Mouse (Mus musculus): ENCODE results near the gene Ptger1. TPM values are rescaled to one million over a fixed set of nuclear protein-coding genes. Genes with fewer than 3 reads are reported as not detected.

Ptger1 gene
- total and polyA plus RNA-seq, 3 experiments, result 0.38 to 1.8 TPM; not detected in 1

DNA sequence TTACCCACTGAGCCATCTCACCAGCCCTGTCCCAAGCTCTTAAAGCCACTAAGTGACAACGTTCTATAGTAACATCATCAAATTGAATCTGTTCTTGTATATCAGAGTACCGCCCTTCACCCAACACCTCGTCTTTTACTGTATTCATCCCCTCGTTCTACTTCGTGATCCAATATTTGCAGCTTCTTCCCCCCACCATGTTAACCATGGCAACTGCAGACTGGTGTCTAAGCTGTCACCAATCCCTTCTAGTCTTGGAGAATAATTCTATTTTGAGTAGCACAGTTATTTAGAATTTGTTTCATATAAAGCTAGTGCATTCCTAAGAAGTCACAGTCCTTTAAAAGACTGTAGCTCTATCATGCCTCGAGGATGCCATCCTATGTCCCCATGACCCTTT lies 22.8 kb downstream of the Ptger1 start:
- Histone ChIP-seq H3K27me3 (ENCODE audit: insufficient read depth, low read length) (no peaks in the 10 kb centered on the region), H3K4me1 (ENCODE audit: insufficient read depth, low read depth, low read length) (peaks cover 32% of the 10 kb centered on the region), H3K4me3 (ENCODE audit: low read depth, low read length) (no peak overlapping the region), H3K9me3 (replicated peaks) (no peaks in the 10 kb centered on the region), H3K36me3 (replicated peaks) (peaks cover 94% of the 10 kb centered on the region)
- ATAC-seq (ENCODE audit: extremely low read depth, insufficient number of reproducible peaks, low FRiP score, poor library complexity, severe bottlenecking), result no peak
- no peak for TF ChIP-seq TAL1 (conservative IDR thresholded peaks at IDR 0.05; ENCODE audit: low read depth, low read length)
- TF ChIP-seq GATA2 (IDR thresholded peaks at IDR 0.05; ENCODE audit: borderline replicate concordance, low read depth, low read length), result no peak
- TF ChIP-seq CTCF (IDR thresholded peaks at IDR 0.05; ENCODE audit: low read depth, low read length), result no peak
- TF ChIP-seq POLR2AphosphoS5 (IDR thresholded peaks at IDR 0.05; ENCODE audit: insufficient replicate concordance, low read depth, low read length), result no peak
- no peak for TF ChIP-seq GATA1 (IDR thresholded peaks at IDR 0.05; ENCODE audit: borderline replicate concordance, low read length)
- no peak for DNase-seq (ENCODE audit: low spot score)

DNA sequence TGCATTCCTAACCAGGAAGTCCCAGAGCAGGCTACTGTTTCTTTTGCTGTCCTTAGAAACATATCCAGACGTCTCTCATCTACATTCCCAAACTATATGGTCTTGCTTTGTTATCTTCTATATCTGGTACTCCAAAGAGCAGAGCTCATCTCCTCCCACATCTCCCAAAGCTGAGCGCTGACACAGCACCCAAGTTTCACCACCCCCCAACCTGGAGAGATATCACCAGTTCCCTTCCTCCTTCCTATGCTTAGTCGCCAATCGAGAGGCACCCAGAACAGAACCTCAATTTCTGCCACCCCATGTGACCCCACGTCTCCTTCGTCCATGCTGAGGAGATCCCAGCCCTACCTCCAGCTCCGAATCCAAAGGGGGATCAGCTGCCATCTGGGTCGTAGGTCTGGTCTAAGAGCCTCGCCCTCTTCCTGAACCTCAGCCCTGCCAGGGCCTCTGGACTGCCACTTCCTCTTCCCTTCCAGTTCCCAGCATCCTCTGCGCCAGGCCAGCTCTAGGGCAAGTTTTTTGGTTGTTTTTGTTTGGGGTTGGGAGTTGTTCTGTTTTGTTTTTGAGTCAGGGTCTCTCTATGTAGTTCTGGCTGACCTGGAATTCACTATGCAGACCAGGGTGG lies 27.2 kb downstream of the Ptger1 start:
- H3K4me3 ChIP-seq (ENCODE audit: low read depth, low read length), result peak overlapping the region; percentile 67
- H3K27me3 ChIP-seq (ENCODE audit: insufficient read depth, low read length), result no peaks in the 10 kb centered on the region
- peaks cover 67% of the 10 kb centered on the region for H3K4me1 ChIP-seq (ENCODE audit: insufficient read depth, low read depth, low read length)
- peaks cover 89% of the 10 kb centered on the region for H3K36me3 ChIP-seq (replicated peaks)
- TF ChIP-seq GATA1 (IDR thresholded peaks at IDR 0.05; ENCODE audit: borderline replicate concordance, low read length) (no peak), POLR2AphosphoS5 (IDR thresholded peaks at IDR 0.05; ENCODE audit: insufficient replicate concordance, low read depth, low read length) (no peak), TAL1 (conservative IDR thresholded peaks at IDR 0.05; ENCODE audit: low read depth, low read length) (no peak), CTCF (IDR thresholded peaks at IDR 0.05; ENCODE audit: low read depth, low read length) (no peak), GATA2 (IDR thresholded peaks at IDR 0.05; ENCODE audit: borderline replicate concordance, low read depth, low read length) (no peak)
- ATAC-seq (ENCODE audit: extremely low read depth, insufficient number of reproducible peaks, low FRiP score, poor library complexity, severe bottlenecking) (no peak; the same call in 1 of the 2 replicates), DNase-seq (ENCODE audit: low spot score) (peak; percentile 80)
- no peaks in the 10 kb centered on the region for H3K9me3 ChIP-seq (replicated peaks)

DNA sequence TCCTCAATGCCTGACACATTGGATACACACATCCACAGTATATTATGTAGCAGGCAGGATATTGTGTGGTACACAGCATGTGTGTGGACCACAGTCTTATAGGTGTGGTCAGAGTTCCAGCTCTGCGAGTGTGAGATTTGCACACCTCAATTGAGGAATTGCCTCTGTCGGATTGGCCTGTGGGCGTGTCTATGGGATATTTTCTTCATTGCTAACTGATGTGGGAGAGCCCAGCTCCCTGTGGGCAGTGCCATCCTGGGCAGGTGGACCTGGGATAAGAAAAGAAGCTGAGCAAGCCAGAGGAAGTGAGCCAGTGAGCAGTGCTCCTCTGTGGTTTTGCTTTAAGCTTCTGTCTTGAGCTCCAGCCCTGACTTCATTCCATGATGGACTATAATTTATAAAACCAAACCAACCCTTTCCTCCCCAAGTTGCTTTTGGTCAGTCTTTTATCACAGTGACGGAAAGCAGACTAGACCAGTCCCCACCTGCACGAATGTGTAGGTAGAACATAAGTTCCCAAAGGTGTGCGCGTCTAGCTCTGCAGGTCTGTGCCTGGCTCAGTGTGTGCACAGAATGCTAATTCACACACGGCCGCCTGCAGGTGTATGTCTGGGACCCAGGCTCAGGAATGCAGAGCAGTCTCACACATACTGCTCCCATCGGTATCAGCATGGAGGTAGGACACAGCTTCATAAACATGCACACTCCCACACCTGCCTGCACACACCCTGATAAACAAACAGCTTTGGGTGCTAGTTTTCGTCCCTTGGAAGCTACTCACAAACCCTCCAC lies 28.1 kb downstream of the Ptger1 start:
- no peak for TF ChIP-seq POLR2AphosphoS5 (IDR thresholded peaks at IDR 0.05; ENCODE audit: insufficient replicate concordance, low read depth, low read length)
- no peak for TF ChIP-seq CTCF (IDR thresholded peaks at IDR 0.05; ENCODE audit: low read depth, low read length)
- TF ChIP-seq TAL1 (conservative IDR thresholded peaks at IDR 0.05; ENCODE audit: low read depth, low read length), result no peak
- TF ChIP-seq GATA2 (IDR thresholded peaks at IDR 0.05; ENCODE audit: borderline replicate concordance, low read depth, low read length), result no peak
- no peak for TF ChIP-seq GATA1 (IDR thresholded peaks at IDR 0.05; ENCODE audit: borderline replicate concordance, low read length)

DNA sequence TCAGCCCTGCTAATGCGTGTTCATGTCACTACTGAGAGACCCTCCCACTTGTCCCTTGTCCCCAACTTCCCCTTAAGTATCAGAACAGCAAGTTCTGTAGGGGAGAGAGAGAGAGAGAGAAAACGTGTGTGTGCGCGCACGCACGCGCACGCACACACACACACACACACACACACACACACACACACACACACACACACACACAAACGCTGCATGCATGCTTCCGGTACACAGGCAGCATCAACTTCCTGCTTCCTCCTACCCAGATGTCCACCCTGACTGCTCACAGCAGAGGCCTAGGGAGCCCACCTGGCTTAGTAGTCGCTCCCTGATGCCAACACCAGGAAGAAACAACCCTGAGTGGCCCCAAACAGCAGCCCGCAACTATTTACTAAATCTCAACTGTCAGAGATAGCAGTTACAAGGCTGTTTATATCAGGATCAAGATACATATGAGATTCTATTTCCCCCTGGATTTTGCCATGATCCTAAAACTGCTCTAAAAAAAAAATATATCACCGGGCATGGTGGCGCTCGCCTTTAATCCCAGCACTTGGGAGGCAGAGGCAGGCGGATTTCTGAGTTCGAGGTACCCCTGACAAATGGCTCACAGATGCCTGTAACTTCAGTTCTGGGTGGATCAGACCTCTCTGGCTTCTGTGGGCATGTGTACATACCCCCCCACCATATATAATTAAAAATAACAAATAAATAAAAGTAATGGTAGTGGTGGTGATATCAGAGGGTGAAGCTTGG lies 29.1 kb downstream of the Ptger1 start:
- Histone ChIP-seq H3K9me3 (replicated peaks) (no peaks in the 10 kb centered on the region), H3K36me3 (replicated peaks) (peaks cover 73% of the 10 kb centered on the region), H3K27me3 (ENCODE audit: insufficient read depth, low read length) (no peaks in the 10 kb centered on the region), H3K4me1 (ENCODE audit: insufficient read depth, low read depth, low read length) (peaks cover 79% of the 10 kb centered on the region), H3K4me3 (ENCODE audit: low read depth, low read length) (peak overlapping the region; percentile 48; the same call in 1 of the 2 replicates)
- TF ChIP-seq TAL1 (conservative IDR thresholded peaks at IDR 0.05; ENCODE audit: low read depth, low read length) (no peak), CTCF (IDR thresholded peaks at IDR 0.05; ENCODE audit: low read depth, low read length) (no peak), GATA2 (IDR thresholded peaks at IDR 0.05; ENCODE audit: borderline replicate concordance, low read depth, low read length) (no peak), GATA1 (IDR thresholded peaks at IDR 0.05; ENCODE audit: borderline replicate concordance, low read length) (no peak), POLR2AphosphoS5 (IDR thresholded peaks at IDR 0.05; ENCODE audit: insufficient replicate concordance, low read depth, low read length) (no peak)
- DNase-seq (ENCODE audit: low spot score) (peak; percentile 52), ATAC-seq (ENCODE audit: extremely low read depth, insufficient number of reproducible peaks, low FRiP score, poor library complexity, severe bottlenecking) (no peak)

More for the DNA sequence above, 28.1 kb downstream of the Ptger1 start:
- H3K36me3 ChIP-seq (replicated peaks), result peaks cover 83% of the 10 kb centered on the region
- no peak for ATAC-seq (ENCODE audit: extremely low read depth, insufficient number of reproducible peaks, low FRiP score, poor library complexity, severe bottlenecking)
- H3K9me3 ChIP-seq (replicated peaks), result no peaks in the 10 kb centered on the region
- peak overlapping the region; percentile 48; the same call in 1 of the 2 replicates for H3K4me3 ChIP-seq (ENCODE audit: low read depth, low read length)
- no peaks in the 10 kb centered on the region for H3K27me3 ChIP-seq (ENCODE audit: insufficient read depth, low read length)
- DNase-seq (ENCODE audit: low spot score), result no peak
- H3K4me1 ChIP-seq (ENCODE audit: insufficient read depth, low read depth, low read length), result peaks cover 71% of the 10 kb centered on the region

DNA sequence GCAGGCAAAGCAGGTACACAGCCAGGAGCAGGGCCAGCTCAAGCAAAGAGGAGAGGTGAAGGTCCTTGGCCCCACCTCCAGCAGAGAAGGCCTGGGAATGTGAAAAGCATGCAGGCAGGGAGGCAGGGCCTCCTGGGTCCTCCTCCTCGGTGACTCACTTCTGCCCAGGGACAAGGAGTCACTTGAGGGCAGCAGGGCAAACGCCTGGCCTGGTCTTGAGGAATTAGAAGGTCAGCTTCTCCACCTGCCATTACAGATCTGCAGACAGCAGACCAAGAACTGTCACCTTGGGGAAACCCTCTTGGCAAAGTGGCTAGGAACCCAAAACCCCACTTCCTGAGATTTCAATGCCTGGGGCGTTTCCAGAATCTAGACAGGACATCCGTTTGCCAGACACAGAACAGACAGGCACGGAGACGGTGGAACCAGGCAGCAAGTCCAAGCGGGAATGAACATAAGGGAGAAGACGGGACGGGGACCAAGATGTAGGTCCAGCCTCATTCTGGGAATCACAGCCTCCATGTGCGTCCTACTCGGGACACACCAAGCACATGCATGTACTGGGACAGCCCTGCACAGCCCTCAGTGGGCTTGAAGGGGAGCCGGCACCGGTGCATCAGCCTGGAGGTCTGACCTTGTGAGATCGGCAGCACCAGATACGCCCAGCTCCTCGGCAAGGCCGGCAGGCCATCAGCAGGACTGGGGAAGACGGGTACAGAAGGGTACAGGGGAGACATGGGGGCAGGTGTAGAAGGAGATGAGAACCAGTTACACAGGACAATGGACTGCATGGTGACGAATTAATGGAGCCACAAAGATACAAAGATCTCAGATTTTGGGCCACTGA lies 31.1 kb downstream of the Ptger1 start:
- H3K27me3 ChIP-seq (ENCODE audit: insufficient read depth, low read length), result no peaks in the 10 kb centered on the region
- H3K9me3 ChIP-seq (replicated peaks), result peaks cover 3% of the 10 kb centered on the region; the same call in 1 of the 2 replicates
- H3K36me3 ChIP-seq (replicated peaks), result peaks cover 52% of the 10 kb centered on the region
- ATAC-seq (ENCODE audit: extremely low read depth, insufficient number of reproducible peaks, low FRiP score, poor library complexity, severe bottlenecking) (no peak), DNase-seq (ENCODE audit: low spot score) (no peak)
- H3K4me3 ChIP-seq (ENCODE audit: low read depth, low read length), result peak overlapping the region; percentile 92
- no peak for TF ChIP-seq POLR2AphosphoS5 (IDR thresholded peaks at IDR 0.05; ENCODE audit: insufficient replicate concordance, low read depth, low read length)
- no peak for TF ChIP-seq GATA1 (IDR thresholded peaks at IDR 0.05; ENCODE audit: borderline replicate concordance, low read length)
- TF ChIP-seq GATA2 (IDR thresholded peaks at IDR 0.05; ENCODE audit: borderline replicate concordance, low read depth, low read length), result no peak
- TF ChIP-seq CTCF (IDR thresholded peaks at IDR 0.05; ENCODE audit: low read depth, low read length), result no peak
- no peak for TF ChIP-seq TAL1 (conservative IDR thresholded peaks at IDR 0.05; ENCODE audit: low read depth, low read length)
- H3K4me1 ChIP-seq (ENCODE audit: insufficient read depth, low read depth, low read length), result peaks cover 79% of the 10 kb centered on the region
